Mouse (Mus musculus): ENCODE results near the gene Map4k2. TPM values are rescaled to one million over a fixed set of nuclear protein-coding genes. Genes with fewer than 3 reads are reported as not detected.
A peak's percentile ranks its signal among the peaks of the same experiment; 100 is the strongest.

Map4k2 gene
- total RNA-seq, 2 experiments from 2014 or later = 92.9 to 100 TPM

DNA sequence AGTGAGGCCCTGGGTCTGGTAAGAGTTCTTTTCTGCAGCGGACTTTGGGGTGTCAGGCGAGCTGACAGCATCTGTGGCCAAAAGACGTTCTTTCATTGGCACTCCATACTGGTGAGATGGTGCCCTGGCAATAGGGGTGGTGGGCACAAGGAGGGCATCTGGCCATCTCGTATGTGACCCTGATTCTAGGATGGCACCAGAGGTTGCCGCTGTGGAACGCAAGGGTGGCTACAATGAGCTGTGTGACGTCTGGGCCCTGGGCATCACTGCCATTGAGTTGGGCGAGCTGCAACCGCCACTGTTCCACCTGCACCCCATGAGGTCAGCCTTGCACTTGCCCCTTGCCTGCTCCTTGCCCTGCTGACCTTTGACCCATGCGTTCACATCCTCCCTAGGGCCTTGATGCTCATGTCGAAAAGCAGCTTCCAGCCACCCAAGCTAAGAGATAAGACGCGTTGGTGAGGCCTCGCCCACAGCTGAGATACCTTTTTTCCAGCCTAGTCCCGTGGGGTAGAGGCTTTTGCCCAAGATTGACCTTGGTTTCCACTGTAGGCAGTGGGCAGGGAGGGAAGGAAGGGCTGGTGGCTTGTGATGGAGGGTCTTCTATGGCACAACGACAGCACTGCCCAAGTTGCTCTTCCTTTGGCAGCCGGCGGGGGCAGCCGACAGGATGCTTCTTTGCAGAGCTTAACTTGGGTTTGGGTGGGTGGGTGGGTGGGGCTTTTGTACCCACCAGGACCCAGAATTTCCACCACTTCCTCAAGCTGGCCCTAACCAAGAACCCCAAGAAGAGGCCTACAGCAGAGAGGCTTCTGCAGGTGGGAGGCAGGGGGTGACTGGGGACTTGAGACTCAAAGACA, 2.4 kb downstream of the Map4k2 start:
- DNase-seq (ENCODE audit: low spot score in 2 of 2) = no peak

DNA sequence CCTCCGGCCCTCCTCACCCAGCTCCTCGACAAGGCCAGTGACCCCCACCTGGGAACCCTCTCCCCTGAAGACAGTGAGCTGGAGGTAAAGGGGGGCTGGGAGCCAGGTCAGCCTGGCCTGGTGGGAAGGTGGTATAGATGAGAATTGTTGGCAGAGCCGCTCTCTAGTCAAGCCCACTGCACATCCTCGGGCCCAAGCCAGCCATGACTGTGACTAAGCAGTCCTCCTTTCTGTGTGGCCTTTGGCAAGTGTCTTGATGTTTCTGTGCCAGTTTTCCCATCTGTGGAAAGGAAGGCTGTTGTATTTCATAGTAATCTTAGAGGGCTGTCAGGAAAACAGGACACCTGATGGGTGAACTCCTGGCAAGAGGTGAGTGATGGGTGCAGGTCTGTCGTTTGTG, 3.1 kb downstream of the Map4k2 start:
- DNase-seq (ENCODE audit: low spot score in 2 of 2) = no peak

DNA sequence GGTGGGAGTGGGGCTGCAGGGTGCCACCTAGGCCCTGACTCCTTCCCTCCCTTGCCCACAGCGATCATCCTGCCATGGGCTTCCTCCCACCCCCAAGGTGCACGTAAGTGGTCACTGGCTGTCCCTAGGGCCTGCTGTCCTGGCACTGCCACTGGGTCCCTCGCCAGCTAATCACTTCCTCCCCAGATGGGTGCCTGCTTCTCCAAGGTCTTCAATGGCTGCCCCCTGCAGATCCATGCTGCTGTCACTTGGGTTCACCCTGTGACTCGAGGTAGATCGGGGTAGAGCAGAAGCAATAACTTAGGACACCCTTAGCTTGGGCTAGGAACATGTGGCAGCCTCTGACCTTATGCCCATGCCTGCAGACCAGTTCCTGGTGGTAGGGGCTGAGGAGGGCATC, 5.1 kb downstream of the Map4k2 start:
- no peak for DNase-seq (ENCODE audit: low spot score in 2 of 2)

GRCm38 (mm10) chr19:6346661-6347060, 5.7 kb downstream of the Map4k2 start:
- no peak for DNase-seq (ENCODE audit: low spot score in 2 of 2)

- DNase-seq (ENCODE audit: low spot score in 2 of 2) = no peak
Observed at GRCm38 (mm10) chr19:6347615-6348014, 6.7 kb downstream of the Map4k2 start.

- no peak for DNase-seq (ENCODE audit: low spot score in 2 of 2)
Observed at GRCm38 (mm10) chr19:6348717-6349116, 7.8 kb downstream of the Map4k2 start.

- DNase-seq (ENCODE audit: low spot score in 2 of 2) = no peak
Observed at GRCm38 (mm10) chr19:6349215-6349983, 8.5 kb downstream of the Map4k2 start.

- DNase-seq (ENCODE audit: low spot score in 2 of 2) = no peak
Observed at GRCm38 (mm10) chr19:6351431-6352106, 10.6 kb downstream of the Map4k2 start.

DNA sequence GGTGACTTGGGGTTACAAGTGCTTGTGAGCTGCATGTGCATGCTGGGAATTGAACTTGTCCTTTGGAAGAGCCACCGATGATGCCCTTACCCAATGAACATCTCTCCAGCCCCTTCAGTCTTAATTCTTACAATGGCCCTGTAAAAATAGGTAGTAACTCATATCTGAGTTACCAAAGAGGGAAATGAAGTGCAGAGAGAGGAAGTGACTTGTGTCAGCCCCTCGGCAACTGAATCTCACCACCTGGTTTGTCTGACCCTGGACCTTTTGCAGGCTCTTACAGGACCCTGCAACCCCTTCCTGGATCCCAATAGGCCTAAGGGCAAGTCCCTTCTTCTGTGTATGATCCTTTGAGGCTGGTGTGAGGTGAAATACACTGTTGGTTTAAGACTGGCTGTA, 11.2 kb downstream of the Map4k2 start:
- no peak for DNase-seq (ENCODE audit: low spot score in 2 of 2)

GRCm38 (mm10) chr19:6354030-6354429, 13.1 kb downstream of the Map4k2 start:
- no peak for DNase-seq (ENCODE audit: low spot score in 2 of 2)

- DNase-seq (ENCODE audit: low spot score in 2 of 2) = no peak
Observed at GRCm38 (mm10) chr19:6361291-6361690, 20.4 kb downstream of the Map4k2 start.

GRCm38 (mm10) chr19:6363091-6363410, 22.1 kb downstream of the Map4k2 start:
- DNase-seq (ENCODE audit: low spot score in 2 of 2) = no peak

DNA sequence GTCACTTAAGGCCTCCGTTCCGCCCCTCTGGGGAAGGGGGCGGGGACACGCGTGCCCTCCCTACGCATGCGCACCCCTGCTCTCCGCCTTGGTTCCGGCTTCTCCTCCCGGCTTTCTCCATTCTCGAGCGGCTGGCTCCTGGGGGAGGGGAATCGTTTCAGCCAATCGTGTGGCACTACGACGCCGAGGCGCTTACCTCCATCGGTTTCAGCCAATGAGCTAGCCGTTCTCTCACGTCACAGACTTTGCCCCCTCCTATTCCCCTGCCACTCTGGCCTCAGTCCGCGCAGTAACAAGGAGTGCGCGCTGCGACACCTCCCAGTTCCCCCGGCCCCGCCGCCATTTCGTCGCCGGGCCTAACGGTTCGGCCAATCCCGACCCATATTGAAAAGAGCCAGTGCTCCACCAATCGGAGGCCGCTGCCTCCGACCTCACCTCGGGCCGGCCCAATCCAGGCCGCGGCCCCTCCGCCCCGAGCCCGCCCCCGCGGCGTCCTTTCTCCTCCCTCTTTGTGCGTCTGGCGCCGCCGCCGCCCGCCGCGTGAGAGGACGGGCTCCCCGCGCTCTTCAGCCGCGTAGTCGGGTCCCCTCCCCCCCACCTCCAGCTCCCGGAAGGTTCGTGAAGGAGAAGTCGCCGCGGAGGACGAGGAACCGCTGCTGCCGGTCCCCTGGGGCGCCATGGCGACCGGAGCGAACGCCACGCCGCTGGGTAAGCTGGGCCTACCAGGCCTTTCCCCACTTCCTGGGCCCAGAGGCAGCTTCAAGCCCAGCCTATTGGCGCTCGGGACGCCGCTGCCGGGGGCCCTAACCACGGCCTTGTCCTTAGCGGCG, 22.7 kb downstream of the Map4k2 start, which contains the start of gene Sf1:
Gene Sf1 (plus strand): TSS at position 280 of the 830 bp plus-strand sequence.
- peak; percentile 99 to 100 for DNase-seq (ENCODE audit: low spot score in 2 of 2)

DNA sequence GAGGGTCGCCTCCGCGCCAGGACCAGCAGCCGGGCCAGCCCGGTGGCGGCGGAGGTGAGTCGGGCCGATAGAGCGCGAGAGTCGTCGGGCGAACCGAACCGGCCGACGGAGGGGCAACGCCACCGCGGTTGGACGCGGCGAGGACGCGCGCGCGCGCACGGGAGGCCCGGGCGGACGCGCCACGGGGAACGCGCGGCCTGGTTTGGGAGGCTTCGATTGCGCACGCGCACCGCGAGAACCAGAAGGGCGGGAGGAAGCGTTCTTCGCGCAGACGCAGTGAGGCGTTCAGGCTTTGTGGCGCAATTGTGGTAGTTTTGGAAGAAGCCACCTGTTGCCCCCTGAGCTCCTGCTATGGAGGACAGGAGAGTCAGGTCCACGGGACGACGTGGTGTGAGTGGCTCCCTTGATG, 23.4 kb downstream of the Map4k2 start:
- DNase-seq (ENCODE audit: low spot score in 2 of 2) = peak; percentile 88 to 91

GRCm38 (mm10) chr19:6364842-6365241, 23.9 kb downstream of the Map4k2 start:
- no peak for DNase-seq (ENCODE audit: low spot score in 2 of 2)

DNA sequence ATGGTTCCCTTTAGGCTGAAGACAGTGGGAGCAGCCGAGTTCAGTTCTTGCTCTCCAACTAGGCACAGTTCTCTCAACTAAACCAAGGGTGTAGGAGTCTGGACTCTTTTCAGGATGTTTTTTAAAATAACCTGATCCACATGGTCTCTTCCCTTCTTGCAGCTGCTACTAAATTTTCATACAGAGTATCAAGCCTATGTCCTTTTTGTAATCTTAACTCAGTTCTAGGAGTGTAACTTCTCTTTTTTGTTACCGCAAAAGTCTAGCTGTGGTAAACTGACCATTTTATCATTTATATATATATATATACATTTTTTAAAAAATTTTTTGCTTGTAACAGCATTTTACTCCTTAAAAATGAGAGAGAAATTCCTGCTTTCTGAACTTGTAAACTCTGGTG, 29.2 kb downstream of the Map4k2 start:
- no peak for DNase-seq (ENCODE audit: low spot score in 2 of 2)

DNA sequence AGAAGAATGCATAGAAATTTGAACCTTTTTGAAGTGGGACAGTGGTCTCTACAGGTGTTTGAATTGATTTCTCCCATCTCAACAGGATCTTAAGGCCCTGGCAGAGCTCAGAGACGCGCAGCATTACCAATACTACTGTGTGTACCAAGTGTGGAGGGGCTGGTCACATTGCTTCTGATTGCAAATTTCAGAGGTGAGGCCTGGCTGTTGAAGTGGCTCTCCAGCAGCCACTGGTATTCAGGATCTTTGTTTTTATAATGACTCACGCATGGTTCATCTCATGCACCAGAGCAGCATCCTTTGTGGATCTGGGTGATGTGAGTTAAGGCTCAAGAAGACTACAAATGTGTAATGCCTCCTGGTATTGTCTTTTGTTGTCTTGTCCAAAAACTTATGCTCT, 31.5 kb downstream of the Map4k2 start:
- no peak for DNase-seq (ENCODE audit: low spot score in 2 of 2)

GRCm38 (mm10) chr19:6373539-6374400, 32.8 kb downstream of the Map4k2 start:
- peak; percentile 77 to 86 for DNase-seq (ENCODE audit: low spot score in 2 of 2)

GRCm38 (mm10) chr19:6374571-6374970, 33.6 kb downstream of the Map4k2 start:
- DNase-seq (ENCODE audit: low spot score in 2 of 2) = no peak

Data from left cerebral cortex, adult 18-20 months (tissue).